Mouse (Mus musculus) midbrain, embryonic 11.5 days (tissue): ENCODE data around the gene Homer2. TPM values are rescaled to one million over a fixed set of nuclear protein-coding genes. Genes with fewer than 3 reads are reported as not detected.

Experiments
- ATAC-seq: fragments of 200-750 bp; cut with Nextera tagmentation; 2 replicates; pipeline ENCODE4 v1.8.0; 2017; ENCODE audit warnings: moderate TSS enrichment, moderate library complexity; ENCODE audit not compliant: low FRiP score
- DNase-seq: peaks from one replicate; pipeline ENCODE4 v3.0.0; 2015; ENCODE audit warnings: low spot score; ENCODE audit errors: missing footprints
- H3K27ac ChIP-seq: fragments of 300-500 bp; sonication (generic); 2 replicates; pipeline ENCODE4 v1.5.1; 2014; ENCODE audit warnings: low read depth, low read length
- H3K27me3 ChIP-seq: fragments of 300-500 bp; sonication (generic); 2 replicates; pipeline ENCODE4 v1.6.1; 2014; ENCODE audit warnings: mild to moderate bottlenecking, low read length, moderate library complexity, mixed read lengths; ENCODE audit not compliant: control insufficient read depth, insufficient read depth
- H3K36me3 ChIP-seq: fragments of 300-500 bp; sonication (generic); 2 replicates; pipeline ENCODE4 v1.6.1; 2014; ENCODE audit warnings: mild to moderate bottlenecking, low read length, moderate library complexity, mixed read lengths; ENCODE audit not compliant: control insufficient read depth, insufficient read depth
- H3K4me1 ChIP-seq: fragments of 300-500 bp; sonication (generic); 2 replicates; pipeline ENCODE4 v1.6.1; 2014; ENCODE audit warnings: low read length; ENCODE audit not compliant: control insufficient read depth, insufficient read depth
- H3K4me2 ChIP-seq: fragments of 300-500 bp; sonication (generic); 2 replicates; pipeline ENCODE4 v1.6.1; 2014; ENCODE audit warnings: mild to moderate bottlenecking, moderate library complexity
- H3K4me3 ChIP-seq: fragments of 300-500 bp; sonication (generic); 2 replicates; pipeline ENCODE4 v1.5.1; 2014; ENCODE audit warnings: low read depth, low read length
- H3K9ac ChIP-seq: fragments of 300-500 bp; sonication (generic); 2 replicates; pipeline ENCODE4 v1.6.1; 2014; ENCODE audit warnings: low read length
- H3K9me3 ChIP-seq: fragments of 300-500 bp; sonication (generic); 2 replicates; pipeline ENCODE4 v1.6.1; 2016; ENCODE audit warnings: low read length; ENCODE audit not compliant: control insufficient read depth
- WGBS: fragments of 180-500 bp; shearing (Covaris S2); extraction: QIAGEN DNeasy Blood & Tissue Kit; methylation state at CpG from one replicate; pipeline ENCODE4 v1.1.7; 2014; 5-methylcytosine and 5-hydroxymethylcytosine counted together
- polyA plus RNA-seq: library from polyadenylated mRNA; unstranded; fragments of >200 nt; fragmentation: Nextera tagmentation; extraction: Ambion mirVana; gene quantifications from 2 replicates; pipeline ENCODE4 v1.2.1, GENCODE M21; 2014

Homer2 gene
- polyA plus RNA-seq, 1 experiment from 2014 or later = 19.6 TPM

- no peaks in the 10 kb centered on the region for H3K27me3 ChIP-seq
- DNase-seq = peak; percentile 61
- H3K9ac ChIP-seq = no peak overlapping the region
- H3K27ac ChIP-seq = no peak overlapping the region
- no peak overlapping the region for H3K4me3 ChIP-seq
- no peaks in the 10 kb centered on the region for H3K36me3 ChIP-seq
- no peak for ATAC-seq
- peaks cover 7% of the 10 kb centered on the region; the same call in 1 of the 2 replicates for H3K4me1 ChIP-seq
- H3K9me3 ChIP-seq = no peaks in the 10 kb centered on the region
- 94% methylated on average over 9 of the region's 9 CpGs for WGBS
- H3K4me2 ChIP-seq = no peak overlapping the region
Observed at GRCm38 (mm10) chr7:81573821-81574220, 133.5 kb downstream of the Homer2 start.

- no peak for ATAC-seq
- no peak overlapping the region for H3K4me2 ChIP-seq
- 94% methylated on average over 6 of the region's 6 CpGs for WGBS
Observed at GRCm38 (mm10) chr7:81573397-81573796, 133.9 kb downstream of the Homer2 start.

GRCm38 (mm10) chr7:81572610-81573268, 134.6 kb downstream of the Homer2 start:
- no peak overlapping the region for H3K9ac ChIP-seq
- H3K27ac ChIP-seq = no peak overlapping the region
- DNase-seq (peak; percentile 78), ATAC-seq (no peak)
- no peak overlapping the region; the same call in 1 of the 2 replicates for H3K4me2 ChIP-seq
- H3K4me1 ChIP-seq = peaks cover 7% of the 10 kb centered on the region; the same call in 1 of the 2 replicates
- H3K27me3 ChIP-seq = no peaks in the 10 kb centered on the region
- H3K9me3 ChIP-seq = no peaks in the 10 kb centered on the region
- H3K36me3 ChIP-seq = no peaks in the 10 kb centered on the region
- H3K4me3 ChIP-seq = no peak overlapping the region
- 79% methylated on average over 6 of the region's 6 CpGs for WGBS

More at GRCm38 (mm10) chr7:81573397-81573796, 133.9 kb downstream of the Homer2 start:
- Histone ChIP-seq H3K9ac (no peak overlapping the region), H3K4me3 (no peak overlapping the region), H3K27me3 (no peaks in the 10 kb centered on the region), H3K27ac (no peak overlapping the region), H3K36me3 (no peaks in the 10 kb centered on the region), H3K9me3 (no peaks in the 10 kb centered on the region), H3K4me1 (peaks cover 7% of the 10 kb centered on the region; the same call in 1 of the 2 replicates)
- DNase-seq = peak; percentile 54

GRCm38 (mm10) chr7:81571941-81572441, 135.3 kb downstream of the Homer2 start:
- H3K4me1 ChIP-seq = peaks cover 7% of the 10 kb centered on the region; the same call in 1 of the 2 replicates
- WGBS = 22% methylated on average over 15 of the region's 15 CpGs
- no peaks in the 10 kb centered on the region for H3K27me3 ChIP-seq
- H3K9ac ChIP-seq = peak overlapping the region; percentile 81
- DNase-seq (no peak), ATAC-seq (no peak)
- peak overlapping the region; percentile 72 for H3K4me2 ChIP-seq
- H3K27ac ChIP-seq = peak overlapping the region; percentile 90
- H3K36me3 ChIP-seq = no peaks in the 10 kb centered on the region
- H3K4me3 ChIP-seq = peak overlapping the region; percentile 77
- H3K9me3 ChIP-seq = no peaks in the 10 kb centered on the region

GRCm38 (mm10) chr7:81571108-81571940, 136.0 kb downstream of the Homer2 start, which contains the start of gene Whamm:
TSS of gene Whamm (plus strand) at chr7:81571266.
- Histone ChIP-seq H3K4me1 (peaks cover 7% of the 10 kb centered on the region; the same call in 1 of the 2 replicates), H3K4me3 (peak within 1 kb of the TSS; percentile 77), H3K27me3 (no peaks in the 10 kb centered on the region), H3K9ac (peak within 1 kb of the TSS; percentile 81), H3K4me2 (peak within 1 kb of the TSS; percentile 72), H3K36me3 (no peaks in the 10 kb centered on the region), H3K9me3 (no peaks in the 10 kb centered on the region), H3K27ac (peak within 1 kb of the TSS; percentile 90)
- under 1% methylated on average over 96 of the region's 96 CpGs for WGBS
- DNase-seq (peak; percentile 96), ATAC-seq (peak; percentile 99)

GRCm38 (mm10) chr7:81570752-81571107, 136.6 kb downstream of the Homer2 start:
- Histone ChIP-seq H3K4me1 (peaks cover 7% of the 10 kb centered on the region; the same call in 1 of the 2 replicates), H3K9me3 (no peaks in the 10 kb centered on the region), H3K9ac (no peak overlapping the region), H3K27me3 (no peaks in the 10 kb centered on the region), H3K4me3 (peak overlapping the region; percentile 77), H3K4me2 (peak overlapping the region; percentile 72), H3K36me3 (no peaks in the 10 kb centered on the region), H3K27ac (no peak overlapping the region)
- DNase-seq (no peak), ATAC-seq (no peak)
- 3% methylated on average over 5 of the region's 5 CpGs for WGBS

GRCm38 (mm10) chr7:81570271-81570670, 137.1 kb downstream of the Homer2 start:
- Histone ChIP-seq H3K27me3 (no peaks in the 10 kb centered on the region), H3K4me1 (peaks cover 7% of the 10 kb centered on the region; the same call in 1 of the 2 replicates), H3K9ac (no peak overlapping the region), H3K36me3 (no peaks in the 10 kb centered on the region), H3K4me2 (no peak overlapping the region), H3K9me3 (no peaks in the 10 kb centered on the region), H3K4me3 (no peak overlapping the region), H3K27ac (no peak overlapping the region)
- ATAC-seq (no peak), DNase-seq (peak; percentile 76)
- WGBS = 90% methylated on average over 3 of the region's 3 CpGs

GRCm38 (mm10) chr7:81569851-81570250, 137.5 kb downstream of the Homer2 start:
- no peak for ATAC-seq
- 89% methylated on average over 1 of the region's 1 CpGs for WGBS
- Histone ChIP-seq H3K27me3 (no peaks in the 10 kb centered on the region), H3K4me1 (peaks cover 7% of the 10 kb centered on the region; the same call in 1 of the 2 replicates), H3K9me3 (no peaks in the 10 kb centered on the region), H3K4me3 (no peak overlapping the region), H3K9ac (no peak overlapping the region), H3K36me3 (no peaks in the 10 kb centered on the region), H3K27ac (no peak overlapping the region), H3K4me2 (no peak overlapping the region)
- peak; percentile 53 for DNase-seq
